Mouse (Mus musculus) intestine, embryonic 14.5 days (tissue): ENCODE results near the gene Mpi. TPM values are rescaled to one million over a fixed set of nuclear protein-coding genes. Genes with fewer than 3 reads are reported as not detected.

Experiments
- ATAC-seq: fragments of 200-750 bp; cut with Nextera tagmentation; replicated peaks from 2 replicates; pipeline ENCODE4 v1.8.0; 2017; ENCODE audit warnings: low read depth, moderate number of reproducible peaks, moderate TSS enrichment, moderate library complexity; ENCODE audit not compliant: low FRiP score, low TSS enrichment
- DNase-seq: peaks from one replicate; pipeline ENCODE4 v3.0.0-alpha.2; 2018; ENCODE audit warnings: low spot score
- H3K27ac ChIP-seq: fragments of 300-500 bp; sonication (generic); 2 replicates; pipeline ENCODE4 v1.5.1; 2014; ENCODE audit warnings: low read depth, mild to moderate bottlenecking, control low read depth
- H3K27me3 ChIP-seq: fragments of 300-500 bp; sonication (generic); replicated peaks from 2 replicates; pipeline ENCODE4 v1.6.1; 2014; ENCODE audit warnings: low read length, control low read depth; ENCODE audit not compliant: control insufficient read depth, insufficient read depth
- H3K36me3 ChIP-seq: fragments of 300-500 bp; sonication (generic); 2 replicates; pipeline ENCODE4 v1.6.1; 2014; ENCODE audit warnings: low read length, control low read depth; ENCODE audit not compliant: control insufficient read depth, insufficient read depth
- H3K4me1 ChIP-seq: fragments of 300-500 bp; sonication (generic); replicated peaks from 2 replicates; pipeline ENCODE4 v1.6.1; 2014; ENCODE audit warnings: low read length, control low read depth, mixed read lengths; ENCODE audit not compliant: control insufficient read depth, insufficient read depth
- H3K4me2 ChIP-seq: fragments of 300-500 bp; sonication (generic); 2 replicates; pipeline ENCODE4 v1.6.1; 2014; ENCODE audit warnings: low read length
- H3K4me3 ChIP-seq: fragments of 300-500 bp; sonication (generic); 2 replicates; pipeline ENCODE4 v1.5.1; 2014; ENCODE audit warnings: low read depth, low read length, control low read depth, mixed read lengths
- H3K9ac ChIP-seq: fragments of 300-500 bp; sonication (generic); 2 replicates; pipeline ENCODE4 v1.6.1; 2014; ENCODE audit warnings: mild to moderate bottlenecking, low read length
- H3K9me3 ChIP-seq: fragments of 300-500 bp; sonication (generic); 2 replicates; pipeline ENCODE4 v1.6.1; 2016; ENCODE audit warnings: low read length, control low read depth; ENCODE audit not compliant: control insufficient read depth
- WGBS: fragments of 180-500 bp; shearing (Covaris S2); extraction: QIAGEN DNeasy Blood & Tissue Kit; methylation state at CpG from one replicate; pipeline ENCODE4 v1.1.7; 2014; 5-methylcytosine and 5-hydroxymethylcytosine counted together
- polyA plus RNA-seq: library from polyadenylated mRNA; unstranded; fragments of >200 nt; fragmentation: Nextera tagmentation; extraction: Ambion mirVana; gene quantifications from 2 replicates; pipeline ENCODE4 v1.2.1, GENCODE M21; 2014

The Mpi gene
- polyA plus RNA-seq, 1 experiment from 2014 or later, result 40.4 TPM

DNA sequence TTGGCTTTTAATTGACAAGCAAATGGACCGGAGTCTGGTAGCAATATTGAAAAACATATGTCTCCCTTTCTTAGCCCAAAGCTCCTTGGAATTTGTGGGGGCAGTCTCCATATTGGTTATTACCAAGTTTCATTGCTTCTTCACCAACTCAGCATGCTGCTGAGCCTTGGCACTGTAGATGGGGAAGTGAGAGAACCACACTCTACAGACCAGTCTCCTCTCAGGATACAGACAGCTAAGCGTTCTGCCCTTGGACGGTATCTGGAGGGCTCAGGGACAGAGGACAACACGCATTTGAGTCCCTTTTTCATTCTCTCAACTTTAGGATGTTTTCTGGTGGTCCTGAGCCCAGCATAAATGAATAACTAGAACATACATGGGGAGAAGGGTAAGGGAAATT, 6.1 kb upstream of the Mpi start:
- Histone ChIP-seq H3K9ac (no peak overlapping the region), H3K4me2 (no peak overlapping the region), H3K9me3 (no peaks in the 10 kb centered on the region), H3K4me1 (peaks cover 22% of the 10 kb centered on the region), H3K4me3 (no peak overlapping the region), H3K27ac (no peak overlapping the region), H3K27me3 (no peaks in the 10 kb centered on the region), H3K36me3 (no peaks in the 10 kb centered on the region)
- 82% methylated on average over 4 of the region's 4 CpGs for WGBS
- ATAC-seq (no peak), DNase-seq (no peak)

DNA sequence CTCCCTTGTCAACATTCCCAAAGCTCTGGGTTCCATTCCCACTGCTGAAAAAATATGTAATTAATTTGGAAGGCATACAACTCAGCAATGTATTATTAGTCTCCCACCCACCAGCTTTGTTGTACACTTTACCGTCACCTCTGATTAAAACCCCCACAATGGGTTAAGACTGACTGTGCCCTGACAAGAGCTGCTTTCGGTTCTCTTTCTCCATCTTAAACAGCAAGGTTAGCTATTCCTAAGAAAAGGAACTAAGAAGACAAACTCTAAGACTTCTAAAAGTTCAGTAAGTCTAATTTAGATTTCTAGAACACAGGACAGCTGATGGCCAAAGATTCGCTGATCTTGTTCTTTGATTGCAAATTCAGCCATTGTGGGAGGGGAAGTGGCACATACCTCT, 4.7 kb upstream of the Mpi start:
- Histone ChIP-seq H3K4me3 (no peak overlapping the region), H3K27me3 (no peaks in the 10 kb centered on the region), H3K36me3 (no peaks in the 10 kb centered on the region), H3K4me1 (peaks cover 13% of the 10 kb centered on the region), H3K9me3 (no peaks in the 10 kb centered on the region), H3K9ac (no peak overlapping the region), H3K4me2 (no peak overlapping the region), H3K27ac (no peak overlapping the region)
- 75% methylated on average over 3 of the region's 3 CpGs for WGBS
- ATAC-seq, result no peak
- DNase-seq, result no peak

DNA sequence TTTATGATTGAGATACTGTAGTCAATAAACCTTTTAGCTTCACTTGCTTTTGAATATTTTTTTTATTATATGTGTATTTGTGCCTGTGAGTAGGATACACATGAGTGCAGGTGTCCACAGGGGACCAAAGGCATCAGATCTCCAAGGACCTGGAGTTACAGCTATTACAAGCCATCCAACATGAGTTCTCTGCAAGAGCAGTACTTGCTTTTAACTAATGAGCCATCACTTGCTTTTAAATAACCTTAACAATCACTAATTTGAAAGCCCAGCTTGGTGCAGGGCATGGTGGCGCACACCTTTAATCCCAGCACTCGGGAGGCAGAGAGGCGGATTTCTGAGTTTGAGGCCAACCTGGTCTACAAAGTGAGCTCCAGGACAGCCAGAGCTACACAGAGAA, 2.2 kb upstream of the Mpi start:
- H3K9ac ChIP-seq, result no peak overlapping the region
- no peak overlapping the region for H3K4me3 ChIP-seq
- H3K27ac ChIP-seq, result no peak overlapping the region
- H3K4me2 ChIP-seq, result no peak overlapping the region
- DNase-seq (no peak), ATAC-seq (no peak)
- no peaks in the 10 kb centered on the region for H3K9me3 ChIP-seq
- no peaks in the 10 kb centered on the region for H3K27me3 ChIP-seq
- no peaks in the 10 kb centered on the region; the same call in 1 of the 2 replicates for H3K36me3 ChIP-seq
- H3K4me1 ChIP-seq, result peaks cover 4% of the 10 kb centered on the region; the same call in 1 of the 2 replicates
- WGBS, result 49% methylated on average over 3 of the region's 3 CpGs

DNA sequence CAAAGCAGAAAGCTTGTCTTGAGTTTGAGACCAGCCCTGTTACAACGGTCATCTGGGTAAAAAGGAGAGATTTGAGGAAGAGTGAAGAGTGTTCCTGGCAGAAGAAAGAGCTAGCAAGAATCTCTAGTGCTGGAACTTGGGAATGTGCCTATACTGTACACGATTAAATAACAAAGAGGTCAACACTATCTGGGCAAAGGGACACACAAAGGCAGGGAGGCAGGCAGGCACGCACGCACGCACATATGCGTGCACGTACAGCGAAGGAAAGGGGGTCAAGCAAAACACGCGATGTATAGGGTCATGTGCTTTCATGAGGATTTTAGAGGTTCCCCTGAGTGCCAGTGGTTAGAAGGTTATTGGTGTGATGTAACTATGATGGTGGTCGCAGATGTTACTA, 556 bp upstream of the Mpi start:
- DNase-seq (no peak), ATAC-seq (no peak)
- Histone ChIP-seq H3K36me3 (peaks cover 14% of the 10 kb centered on the region), H3K27me3 (no peaks in the 10 kb centered on the region), H3K4me1 (peaks cover 4% of the 10 kb centered on the region; the same call in 1 of the 2 replicates), H3K9me3 (no peaks in the 10 kb centered on the region), H3K9ac (no peak overlapping the region), H3K4me3 (0 out of 2 replicates have a peak overlapping the region, but pooled peaks have one; percentile 67), H3K27ac (no peak overlapping the region), H3K4me2 (0 out of 2 replicates have a peak overlapping the region, but pooled peaks have one; percentile 83)
- 74% methylated on average over 11 of the region's 11 CpGs for WGBS

DNA sequence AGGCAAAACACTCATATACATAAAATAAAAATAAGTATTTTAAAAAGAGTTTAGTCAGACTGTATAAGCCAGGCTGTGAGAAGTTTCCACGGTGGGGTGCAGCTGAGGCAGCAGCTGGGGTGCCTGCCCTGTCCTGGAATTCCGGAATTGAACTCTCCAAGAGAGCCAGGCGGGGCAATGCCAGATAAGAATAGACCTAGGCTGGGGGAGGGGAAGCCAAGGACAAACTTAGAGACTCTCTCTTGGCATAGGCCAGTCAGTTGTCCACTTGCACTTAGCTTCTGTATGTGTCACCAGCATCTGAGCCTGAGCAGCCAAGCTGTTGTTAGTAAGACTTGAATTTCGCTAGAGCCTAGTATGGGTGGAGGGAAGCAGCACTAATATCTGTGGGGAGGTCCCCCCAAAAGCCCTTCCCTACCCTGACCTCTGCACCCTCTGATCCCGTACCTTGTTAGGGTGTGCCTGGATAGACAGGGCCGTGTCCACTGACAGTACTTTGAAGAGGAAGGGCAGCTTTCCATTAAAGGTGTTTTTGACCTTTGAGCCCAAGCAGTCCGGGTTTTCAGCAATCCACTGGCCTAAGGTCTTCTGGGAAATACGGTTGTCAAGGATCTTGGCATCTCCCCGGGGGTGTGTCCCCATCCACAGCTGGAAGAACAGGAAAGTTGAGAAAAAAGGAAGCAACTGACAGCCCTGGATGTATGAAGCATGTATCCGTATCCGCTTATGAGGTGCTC, 2.3 kb downstream of the Mpi start:
- H3K9me3 ChIP-seq, result no peaks in the 10 kb centered on the region
- DNase-seq, result no peak
- H3K4me3 ChIP-seq, result no peak overlapping the region
- H3K4me1 ChIP-seq, result peaks cover 4% of the 10 kb centered on the region; the same call in 1 of the 2 replicates
- peaks cover 42% of the 10 kb centered on the region for H3K36me3 ChIP-seq
- peak; percentile 40; the same call in 1 of the 2 replicates for ATAC-seq
- H3K9ac ChIP-seq, result no peak overlapping the region
- no peak overlapping the region for H3K4me2 ChIP-seq
- no peaks in the 10 kb centered on the region for H3K27me3 ChIP-seq
- 72% methylated on average over 11 of the region's 11 CpGs for WGBS
- no peak overlapping the region for H3K27ac ChIP-seq

DNA sequence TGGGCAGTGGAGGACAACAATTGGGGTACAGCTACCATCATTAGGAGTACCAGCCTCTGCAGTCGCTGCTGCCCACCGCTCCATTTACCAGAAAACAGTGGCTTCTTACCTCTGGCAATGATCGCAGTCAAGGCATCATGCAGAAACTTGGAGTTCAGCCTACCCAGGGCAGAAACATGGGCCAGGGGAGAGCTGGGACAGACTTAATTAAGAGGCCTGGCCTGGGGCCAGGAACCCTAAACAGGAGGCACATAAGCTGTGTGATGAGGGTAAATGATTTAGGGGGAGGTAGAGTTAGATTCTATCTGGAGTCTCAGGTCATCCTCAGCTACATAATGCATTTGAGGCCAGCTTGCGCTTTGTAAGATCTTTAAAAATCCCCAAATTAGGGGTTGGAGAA, 3.4 kb downstream of the Mpi start:
- 94% methylated on average over 4 of the region's 4 CpGs for WGBS
- H3K27me3 ChIP-seq, result no peaks in the 10 kb centered on the region

DNA sequence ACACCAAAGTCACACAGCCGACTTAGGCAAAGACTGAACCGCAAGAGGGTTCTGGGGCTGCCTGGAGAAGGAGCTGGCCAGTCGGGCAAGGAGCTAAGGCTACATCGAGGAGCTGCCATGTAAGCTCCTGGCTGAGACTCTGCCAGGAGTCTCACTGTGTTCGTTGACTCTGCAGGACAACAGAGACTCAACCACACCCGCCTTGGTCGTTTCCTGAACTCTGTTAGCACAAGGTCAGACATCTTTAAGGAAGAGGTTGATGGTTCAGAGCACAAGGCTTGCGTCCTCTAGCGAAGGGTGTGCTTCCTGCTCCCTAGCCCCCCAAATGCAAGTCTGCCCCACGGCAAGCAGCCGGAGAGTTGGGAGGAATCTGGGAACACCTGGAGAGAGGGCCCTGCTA, 4.7 kb downstream of the Mpi start:
- 87% methylated on average over 11 of the region's 11 CpGs for WGBS
- Histone ChIP-seq H3K27ac (no peak overlapping the region), H3K36me3 (peaks cover 66% of the 10 kb centered on the region)

More for the DNA sequence above, 3.4 kb downstream of the Mpi start:
- Histone ChIP-seq H3K36me3 (peaks cover 53% of the 10 kb centered on the region), H3K27ac (no peak overlapping the region), H3K4me1 (peaks cover 4% of the 10 kb centered on the region; the same call in 1 of the 2 replicates), H3K4me3 (no peak overlapping the region), H3K9ac (no peak overlapping the region), H3K9me3 (no peaks in the 10 kb centered on the region), H3K4me2 (no peak overlapping the region)
- ATAC-seq (no peak), DNase-seq (no peak)

DNA sequence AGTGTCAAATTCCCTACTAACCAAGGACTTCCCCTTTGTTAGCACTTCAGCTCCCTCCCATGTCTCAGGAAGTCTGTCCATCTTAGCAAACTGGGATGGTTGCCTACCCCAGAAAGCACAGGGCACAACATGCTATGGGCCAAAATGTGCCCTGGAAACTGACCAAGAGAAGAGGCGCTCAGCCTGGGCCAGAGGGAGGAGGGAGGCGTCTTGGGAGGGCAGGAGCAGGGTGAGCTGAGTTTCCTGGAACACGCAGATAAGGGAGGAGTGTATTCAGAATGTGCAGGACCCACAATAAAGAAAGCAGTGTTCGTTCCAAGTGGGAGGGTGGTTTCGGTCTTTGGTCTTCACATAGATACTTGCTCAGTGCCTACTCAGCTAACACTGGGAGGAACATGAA, 5.3 kb downstream of the Mpi start:
- Histone ChIP-seq H3K4me3 (no peak overlapping the region), H3K27ac (no peak overlapping the region), H3K27me3 (no peaks in the 10 kb centered on the region), H3K4me1 (peaks cover 4% of the 10 kb centered on the region; the same call in 1 of the 2 replicates), H3K4me2 (no peak overlapping the region), H3K9me3 (no peaks in the 10 kb centered on the region), H3K9ac (no peak overlapping the region), H3K36me3 (peaks cover 72% of the 10 kb centered on the region)
- DNase-seq (no peak), ATAC-seq (no peak)
- 87% methylated on average over 5 of the region's 5 CpGs for WGBS

More for the DNA sequence above, 4.7 kb downstream of the Mpi start:
- Histone ChIP-seq H3K27me3 (no peaks in the 10 kb centered on the region), H3K9me3 (no peaks in the 10 kb centered on the region), H3K4me2 (no peak overlapping the region), H3K9ac (no peak overlapping the region), H3K4me1 (peaks cover 4% of the 10 kb centered on the region; the same call in 1 of the 2 replicates), H3K4me3 (no peak overlapping the region)
- ATAC-seq, result no peak
- DNase-seq, result no peak

DNA sequence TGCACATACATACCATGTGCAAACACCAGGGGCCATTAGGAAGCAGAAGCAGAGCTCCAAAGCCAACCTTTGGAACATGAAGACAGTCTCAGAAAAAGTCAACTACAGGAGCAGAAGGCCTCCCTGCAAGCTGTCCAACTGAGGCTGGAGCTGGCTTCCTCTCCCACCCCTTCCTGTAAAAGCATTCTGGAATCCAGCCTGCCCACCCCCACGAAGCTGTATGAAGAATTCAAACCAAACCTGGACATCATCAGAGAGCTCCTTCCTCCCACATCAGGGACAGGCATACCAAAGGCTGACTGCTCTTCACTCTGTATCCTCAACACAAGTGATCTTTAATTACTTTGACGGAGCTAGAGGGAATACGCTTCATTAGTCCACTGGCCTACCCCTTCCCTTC, 8.6 kb downstream of the Mpi start:
- WGBS, result 74% methylated on average over 3 of the region's 3 CpGs
- DNase-seq, result no peak
- Histone ChIP-seq H3K36me3 (peaks cover 93% of the 10 kb centered on the region), H3K4me1 (peaks cover 5% of the 10 kb centered on the region; the same call in 1 of the 2 replicates), H3K4me2 (no peak overlapping the region), H3K9me3 (no peaks in the 10 kb centered on the region), H3K27ac (no peak overlapping the region), H3K4me3 (no peak overlapping the region), H3K27me3 (no peaks in the 10 kb centered on the region), H3K9ac (no peak overlapping the region)
- ATAC-seq, result no peak
